Mouse (Mus musculus) ovary, adult 18-20 months (tissue): ENCODE data around the gene Olfr1387.
"Not testable (repeated sequence)": the region's sequence is repeated elsewhere in the genome, so short reads cannot be mapped to it uniquely, and the experiment has no call there.

Experiments used
- DNase-seq: peaks from one replicate; pipeline ENCODE4 v3.0.0; 2022; ENCODE audit warnings: low spot score, mixed read lengths

Gene Olfr1387

DNA sequence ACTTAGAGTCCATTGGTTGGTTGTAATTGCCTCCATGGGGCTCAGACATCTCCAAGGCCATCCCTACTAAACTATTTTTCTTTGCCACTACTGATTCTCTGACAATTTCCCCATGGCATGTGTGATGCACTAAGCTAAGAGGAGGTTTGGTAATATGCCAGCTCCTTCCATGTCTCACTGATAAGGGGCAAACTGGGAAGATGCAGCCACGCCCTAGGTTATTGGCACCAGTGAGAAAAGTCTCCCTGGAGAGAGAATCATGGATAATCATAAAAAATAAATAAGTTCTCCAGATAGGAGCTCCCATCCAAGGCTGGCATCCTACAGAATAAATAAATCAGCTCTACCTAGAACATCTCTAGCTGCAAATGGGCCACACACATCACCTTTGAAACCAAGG, at the start of gene Olfr1387:
TSS of gene Olfr1387 (plus strand) at position 301 of the 400 bp plus-strand sequence.
- no peak for DNase-seq

DNA sequence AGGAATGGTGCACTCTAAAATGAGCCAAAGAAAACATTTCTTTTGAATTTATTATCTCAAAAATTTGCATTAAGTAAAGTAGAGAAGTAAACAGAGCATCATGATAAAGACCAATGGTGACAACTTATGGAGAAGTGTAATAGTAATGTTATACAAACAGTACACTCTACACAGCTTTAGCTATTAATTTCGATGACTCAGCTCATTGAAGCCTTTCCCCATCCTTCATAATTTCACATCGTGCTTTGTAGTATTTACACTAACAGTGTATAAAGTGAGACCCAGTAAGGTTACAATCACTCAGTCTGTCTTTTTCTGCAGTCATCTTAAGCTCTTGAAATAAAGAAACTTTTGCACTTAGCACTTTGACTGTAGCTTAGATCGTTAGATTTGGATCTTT, 48.4 kb upstream of the Olfr1387 start:
- DNase-seq, result no peak

DNA sequence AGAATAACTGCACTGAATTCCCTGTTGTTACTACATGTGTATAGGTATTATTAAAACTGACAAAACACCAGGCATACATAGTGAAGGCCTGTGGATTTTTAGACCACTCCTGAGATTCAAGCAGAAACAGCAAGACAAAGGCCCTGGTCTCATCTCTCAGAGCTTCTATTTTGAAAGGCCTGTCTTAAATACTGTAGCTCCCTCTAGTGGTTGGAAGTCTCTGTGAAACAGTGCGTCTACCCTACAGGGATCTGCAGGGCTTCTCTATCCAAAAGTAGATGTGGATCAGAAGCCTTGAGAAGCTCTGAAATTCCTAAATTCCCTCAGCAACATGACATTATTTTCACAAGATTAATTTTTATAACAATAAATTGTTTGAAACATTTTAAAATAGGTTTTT, 44.6 kb upstream of the Olfr1387 start:
- DNase-seq, result no peak

DNA sequence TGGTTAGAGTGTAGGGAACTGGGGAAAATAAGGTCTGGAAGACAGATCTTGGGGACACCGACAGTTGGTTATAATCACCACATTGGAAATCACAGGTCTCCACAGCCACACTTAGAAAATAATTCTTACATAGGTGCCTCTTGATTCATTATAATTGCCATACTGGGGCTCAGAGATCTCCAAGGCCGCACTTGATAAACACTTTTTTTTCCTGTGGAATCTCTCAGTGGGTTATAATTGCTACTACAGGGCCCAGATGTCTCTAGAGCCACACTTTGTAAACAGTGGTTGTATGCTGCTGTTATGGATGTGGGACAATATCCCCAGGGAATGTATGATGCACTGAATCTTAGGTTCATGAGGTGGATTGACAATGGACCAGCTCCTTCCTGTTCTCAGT, 32.4 kb upstream of the Olfr1387 start, which contains the start of gene Olfr1389:
TSS of gene Olfr1389 (plus strand) at position 301 of the 400 bp plus-strand sequence.
- DNase-seq, result no peak

DNA sequence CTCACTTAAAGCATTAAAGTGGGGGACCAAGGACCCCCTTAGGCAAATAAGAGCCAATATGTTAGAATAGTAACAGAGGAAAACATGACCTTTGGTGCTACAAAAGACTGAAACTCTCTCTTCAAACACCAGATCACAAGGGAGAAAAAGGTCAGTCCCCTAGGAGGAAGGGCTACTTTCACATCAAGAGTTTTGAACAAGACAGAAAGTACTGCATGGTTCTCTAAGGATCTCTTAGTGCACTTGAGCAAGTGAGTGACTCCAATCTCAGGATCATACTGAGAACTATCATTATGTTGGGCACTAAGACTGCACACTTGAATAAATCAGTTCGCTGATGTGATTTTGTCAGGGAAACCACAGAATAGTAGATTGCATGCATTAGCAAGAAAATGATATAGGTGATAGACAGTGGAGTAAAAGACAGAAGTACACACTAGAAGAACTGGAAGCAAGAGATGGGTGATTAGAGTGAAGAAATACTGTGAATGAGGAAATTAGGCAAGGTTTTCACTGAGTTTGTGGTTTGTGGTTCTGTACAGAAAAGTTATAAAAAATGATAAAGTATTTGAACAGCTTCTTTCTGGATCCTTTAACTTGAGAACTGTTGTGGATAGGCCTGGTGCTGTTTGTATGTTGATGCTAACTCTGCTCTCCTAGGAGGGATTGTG, 29.8 kb upstream of the Olfr1387 start:
- DNase-seq, result no peak

DNA sequence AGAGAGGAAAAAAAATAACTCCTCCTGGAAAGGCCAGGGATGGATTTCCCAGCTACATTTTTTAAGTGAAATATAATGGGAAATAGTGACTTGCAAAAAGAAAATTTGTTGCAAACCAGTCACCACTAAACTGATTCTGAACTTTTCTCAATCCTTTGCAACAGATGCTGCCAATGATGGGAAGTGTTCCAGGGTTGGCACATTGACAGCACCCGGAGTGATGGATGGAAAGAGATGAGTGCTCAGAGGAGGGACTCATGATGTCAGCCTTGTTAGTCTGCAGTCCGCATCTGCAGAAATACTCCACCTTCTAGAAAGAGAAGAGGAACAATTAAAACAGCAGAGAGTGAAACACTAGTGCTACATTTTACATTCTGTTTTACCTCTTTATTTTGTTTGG, 25.5 kb upstream of the Olfr1387 start:
- DNase-seq, result no peak

DNA sequence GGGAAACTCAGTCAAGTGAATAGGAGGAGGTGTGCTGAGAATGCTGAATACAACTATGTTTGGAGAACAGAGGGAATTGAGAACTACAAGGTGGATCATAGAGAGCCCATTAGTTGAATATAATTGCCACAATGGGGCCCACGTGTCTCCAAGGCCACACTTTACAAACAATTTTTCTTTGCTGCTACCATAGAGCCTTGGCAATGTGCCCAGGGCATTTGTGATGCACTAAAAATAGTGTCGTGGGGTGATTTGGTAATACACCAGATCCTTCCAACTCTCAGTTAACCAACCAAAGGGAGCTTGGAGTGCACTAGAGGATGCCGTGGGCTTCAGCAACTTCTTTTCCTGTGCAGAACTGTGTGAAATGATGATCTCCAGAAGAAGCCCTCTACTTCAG, 18.7 kb upstream of the Olfr1387 start, which contains the start of gene Olfr1388:
TSS of gene Olfr1388 (plus strand) at position 214 of the 400 bp plus-strand sequence.
- no peak for DNase-seq

DNA sequence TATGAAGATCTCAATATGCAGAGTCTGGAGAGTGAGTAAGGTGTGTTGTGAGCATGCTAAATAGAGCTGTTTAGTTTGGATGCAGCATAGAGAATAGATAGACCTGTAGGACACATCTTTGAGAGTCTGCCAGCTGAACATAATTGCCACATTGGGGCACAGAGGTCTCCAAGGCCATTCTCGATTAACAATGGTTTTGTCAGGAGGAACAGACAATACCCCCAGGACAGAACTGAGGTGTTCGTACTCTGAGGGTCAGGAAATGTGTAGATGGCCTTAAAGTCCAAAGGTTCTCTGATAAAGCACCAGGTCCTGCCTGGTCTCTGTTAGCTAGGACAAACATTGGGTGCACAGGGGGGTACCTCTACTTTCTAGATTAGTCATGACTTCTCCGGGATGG, 9.6 kb downstream of the Olfr1387 start, which contains the start of gene Olfr1386:
TSS of gene Olfr1386 (plus strand) at position 301 of the 400 bp plus-strand sequence.
- DNase-seq, result not testable (repeated sequence)

DNA sequence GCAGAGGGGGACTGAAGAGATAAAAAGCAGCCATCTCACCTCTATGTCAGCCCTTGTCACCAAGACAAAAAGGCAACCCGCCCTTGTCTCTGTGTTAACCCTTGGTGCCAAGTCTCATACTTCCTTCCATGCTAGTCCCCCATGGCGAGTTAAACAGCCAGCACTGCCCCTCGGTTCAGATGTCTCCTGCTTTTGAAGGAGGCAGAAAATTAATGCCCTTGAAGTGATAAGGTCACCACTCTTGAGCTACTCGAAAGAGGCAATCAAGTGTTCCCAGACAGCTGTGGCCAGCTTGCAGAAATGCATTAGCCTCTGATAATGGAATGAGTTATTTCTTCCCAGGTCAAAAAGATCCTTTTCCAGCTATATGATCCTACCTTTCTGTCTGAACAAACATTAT, 30.8 kb downstream of the Olfr1387 start:
- DNase-seq, result no peak

DNA sequence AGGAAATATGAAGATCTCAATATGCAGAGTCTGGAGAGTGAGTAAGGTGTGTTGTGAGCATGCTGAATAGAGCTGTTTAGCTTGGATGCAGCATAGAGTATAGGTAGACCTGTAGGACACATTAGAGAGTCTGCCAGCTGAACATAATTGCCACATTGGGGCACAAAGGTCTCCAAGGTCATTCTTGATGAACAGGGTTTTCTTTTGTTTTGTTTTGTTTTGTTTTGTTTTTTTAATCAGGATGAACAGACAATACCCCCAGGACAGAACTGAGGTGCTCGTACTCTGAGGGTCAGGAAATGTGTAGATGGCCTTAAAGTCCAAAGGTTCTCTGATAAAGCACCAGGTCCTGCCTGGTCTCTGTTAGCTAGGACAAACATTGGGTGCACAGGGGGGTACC, 33.6 kb downstream of the Olfr1387 start, which contains the start of gene Olfr1385:
TSS of gene Olfr1385 (plus strand) at position 301 of the 400 bp plus-strand sequence.
- not testable (repeated sequence) for DNase-seq
